ENCODE assay signal across 23 mouse cellular contexts in genomic region chr16:11668878-11669277, GRCm38 (mm10).
A peak's percentile ranks its signal among the peaks of the same experiment; 100 is the strongest.
DNase-seq lines count a peak whose midpoint lies in the region; ATAC-seq lines count a peak whose summit lies in the region.
"Had no signal": no experiment of that assay in that cellular context is flagged by ENCODE, and none has a peak within 500 bp of the region (broad histone marks: within the 10 kb centered on the region; RNA-seq: fewer than 3 reads in every experiment).

No protein-coding gene starts in this region.

- H3K27me3 ChIP-seq in forebrain, embryonic 16.5 days (replicated peaks; ENCODE audit: control insufficient read depth, insufficient read depth, low read length), result no peaks in the 10 kb centered on the region
- no peaks in the 10 kb centered on the region for H3K27me3 ChIP-seq in hindbrain, embryonic 16.5 days (replicated peaks; ENCODE audit: control insufficient read depth, insufficient read depth, low read length)
- H3K27me3 ChIP-seq in neural tube, embryonic 12.5 days (replicated peaks), result no peaks in the 10 kb centered on the region
- H3K27me3 ChIP-seq: intestine, embryonic 15.5 days; kidney, embryonic 15.5 days; limb, embryonic 12.5 days; stomach, embryonic 15.5 days had no signal

- H3K36me3 ChIP-seq in forebrain, embryonic 16.5 days (ENCODE audit: control insufficient read depth, insufficient read depth), result no peaks in the 10 kb centered on the region
- no peaks in the 10 kb centered on the region for H3K36me3 ChIP-seq in hindbrain, embryonic 16.5 days (ENCODE audit: control insufficient read depth, insufficient read depth, low read length)
- H3K36me3 ChIP-seq in neural tube, embryonic 12.5 days, result no peaks in the 10 kb centered on the region
- H3K36me3 ChIP-seq: embryonic facial prominence, embryonic 10.5 days; G1E; heart, embryonic 10.5 days; intestine, embryonic 15.5 days; kidney, embryonic 15.5 days; limb, embryonic 12.5 days; stomach, embryonic 15.5 days had no signal

- 9% methylated on average over 1 of the region's 1 CpGs for WGBS in forebrain, embryonic 16.5 days
- 9% methylated on average over 1 of the region's 1 CpGs for WGBS in hindbrain, embryonic 16.5 days
- WGBS in neural tube, embryonic 12.5 days, result 17% methylated on average over 1 of the region's 1 CpGs

- H3K4me2 ChIP-seq in forebrain, embryonic 16.5 days (ENCODE audit: low read length), result no peak overlapping the region
- no peak overlapping the region for H3K4me2 ChIP-seq in hindbrain, embryonic 16.5 days (ENCODE audit: low read length)
- H3K4me2 ChIP-seq in neural tube, embryonic 12.5 days (replicated peaks), result no peak overlapping the region
- H3K4me2 ChIP-seq: intestine, embryonic 15.5 days; kidney, embryonic 15.5 days; limb, embryonic 12.5 days; stomach, embryonic 15.5 days had no signal

- H3K9ac ChIP-seq in forebrain, embryonic 16.5 days (replicated peaks; ENCODE audit: low read depth, low read length), result no peak overlapping the region
- no peak overlapping the region for H3K9ac ChIP-seq in hindbrain, embryonic 16.5 days (ENCODE audit: low read depth, low read length)
- H3K9ac ChIP-seq in neural tube, embryonic 12.5 days, result no peak overlapping the region
- H3K9ac ChIP-seq: intestine, embryonic 15.5 days; kidney, embryonic 15.5 days; limb, embryonic 12.5 days; liver, embryonic 14.5 days; stomach, embryonic 15.5 days had no signal

- no peaks in the 10 kb centered on the region for H3K9me3 ChIP-seq in forebrain, embryonic 16.5 days (ENCODE audit: control insufficient read depth, low read length)
- no peaks in the 10 kb centered on the region for H3K9me3 ChIP-seq in hindbrain, embryonic 16.5 days (ENCODE audit: control insufficient read depth, low read length)
- no peaks in the 10 kb centered on the region for H3K9me3 ChIP-seq in neural tube, embryonic 12.5 days
- H3K9me3 ChIP-seq: embryonic facial prominence, embryonic 10.5 days; G1E; heart, embryonic 10.5 days; intestine, embryonic 15.5 days; kidney, embryonic 15.5 days; limb, embryonic 12.5 days; stomach, embryonic 15.5 days had no signal

- ATAC-seq in forebrain, embryonic 16.5 days, result 0 out of 2 replicates have a peak, but pooled peaks have one; percentile 50
- peak; percentile 71 for ATAC-seq in hindbrain, embryonic 16.5 days
- peak; percentile 26; the same call in 1 of the 2 replicates for ATAC-seq in neural tube, embryonic 12.5 days (ENCODE audit: low FRiP score, low read depth)
- ATAC-seq in megakaryocyte-erythroid progenitor cell, adult 5-6 weeks (replicated peaks; ENCODE audit: low FRiP score, low TSS enrichment, poor library complexity, severe bottlenecking), result no peak
- ATAC-seq: CD4-positive, CD25-positive, alpha-beta regulatory T cell, adult 4 months; intestine, embryonic 15.5 days had no signal

- no peak overlapping the region for H3K4me3 ChIP-seq in forebrain, embryonic 16.5 days (replicated peaks; ENCODE audit: low read length)
- H3K4me3 ChIP-seq in hindbrain, embryonic 16.5 days (ENCODE audit: low read length), result no peak overlapping the region
- no peak overlapping the region for H3K4me3 ChIP-seq in neural tube, embryonic 12.5 days
- H3K4me3 ChIP-seq: embryonic facial prominence, embryonic 10.5 days; heart, embryonic 10.5 days; intestine, embryonic 15.5 days; kidney, embryonic 15.5 days; limb, embryonic 12.5 days; stomach, embryonic 15.5 days had no signal

- peaks cover 4% of the 10 kb centered on the region; the same call in 1 of the 2 replicates for H3K4me1 ChIP-seq in forebrain, embryonic 16.5 days (replicated peaks; ENCODE audit: control insufficient read depth, insufficient read depth, low read length)
- H3K4me1 ChIP-seq in hindbrain, embryonic 16.5 days (ENCODE audit: control insufficient read depth, insufficient read depth, low read depth, low read length), result no peaks in the 10 kb centered on the region
- H3K4me1 ChIP-seq in neural tube, embryonic 12.5 days, result peaks cover 11% of the 10 kb centered on the region
- H3K4me1 ChIP-seq: intestine, embryonic 15.5 days; kidney, embryonic 15.5 days; limb, embryonic 12.5 days had no signal

- peak; percentile 24 for DNase-seq in embryo, embryonic 10.5 days (ENCODE audit: low spot score)
- DNase-seq in embryo, embryonic 9.5 days (ENCODE audit: extremely low spot score), result no peak
- no peak for DNase-seq in yolk sac, embryonic 10.5 days (ENCODE audit: low spot score)
- DNase-seq in gastrocnemius, postnatal 14 days, result no peak
- DNase-seq: cerebellum, adult 11-12 months; cerebellum, postnatal 25 days; heart, postnatal 10 days; right cerebral cortex, adult 18-20 months; spleen, adult 18-20 months; thymus, adult 2 months had no signal

- intact Hi-C loops in gastrocnemius, postnatal 14 days (cut with DNase I; ENCODE audit: low total_unique reads), result no loop called here

- no peak overlapping the region for H3K27ac ChIP-seq in forebrain, embryonic 16.5 days (ENCODE audit: low read length)
- H3K27ac ChIP-seq in hindbrain, embryonic 16.5 days (ENCODE audit: low read depth, low read length), result peak overlapping the region; percentile 37; the same call in 1 of the 2 replicates
- no peak overlapping the region for H3K27ac ChIP-seq in neural tube, embryonic 12.5 days
- H3K27ac ChIP-seq: embryonic facial prominence, embryonic 10.5 days; heart, embryonic 10.5 days; intestine, embryonic 15.5 days; kidney, embryonic 15.5 days; limb, embryonic 12.5 days; liver, embryonic 14.5 days; stomach, embryonic 15.5 days had no signal
